Mouse (Mus musculus) brain, embryonic 14.5 days (tissue): ENCODE data around the gene Rasgef1b.

Experiments used
- CTCF ChIP-seq: fragments of 200-500 bp; IDR thresholded peaks from 2 replicates; pipeline ENCODE4 v1.5.1; 2012; ENCODE audit warnings: inconsistent platforms, mild to moderate bottlenecking, moderate library complexity, borderline replicate concordance; ENCODE audit not compliant: insufficient read depth, insufficient read length; ENCODE audit errors: extremely low read depth
- POLR2A ChIP-seq: fragments of 200-500 bp; IDR thresholded peaks from 2 replicates; pipeline ENCODE4 v1.6.1; 2012; ENCODE audit warnings: mild to moderate bottlenecking, inconsistent platforms, borderline replicate concordance; ENCODE audit not compliant: poor library complexity, insufficient read depth, insufficient read length, severe bottlenecking; ENCODE audit errors: extremely low read depth

DNA sequence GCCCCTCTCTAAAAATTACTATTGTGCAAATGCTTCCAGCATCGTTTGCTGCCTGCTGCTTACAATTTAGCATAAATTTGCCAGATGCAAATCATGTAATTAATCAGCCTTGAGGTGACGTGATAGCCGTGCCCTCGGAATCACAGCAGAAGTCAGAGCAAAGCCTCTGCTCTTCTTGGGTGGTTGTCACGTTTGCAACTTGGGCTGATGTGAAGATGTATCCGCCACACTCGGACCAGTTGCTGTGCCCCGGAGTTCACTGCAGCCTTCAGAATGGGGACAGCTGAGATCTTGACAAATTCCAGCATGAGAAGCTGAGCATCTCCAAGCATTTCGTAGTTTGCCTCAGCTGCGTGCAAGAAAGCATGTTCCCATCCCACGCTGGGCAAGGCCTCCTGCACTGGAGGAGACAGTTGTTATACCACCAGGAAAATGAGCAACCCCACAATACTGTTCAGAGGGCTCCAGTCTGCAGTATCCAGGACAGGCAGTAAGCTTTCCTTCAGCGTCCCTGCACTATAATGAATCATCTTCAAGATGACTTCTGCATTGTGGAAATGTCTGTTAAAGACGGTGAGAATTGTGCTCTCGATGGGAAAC, 342.5 kb downstream of the Rasgef1b start:
- TF ChIP-seq CTCF (no peak), POLR2A (no peak)
